Mouse (Mus musculus) embryonic facial prominence, embryonic 14.5 days (tissue): ENCODE measurements at regions not wholly inside any gene's neighbourhood (a gene's known extent, or its start where the extent isn't known, plus 50 kb on each side); places are given as distances from the start of the nearest gene placed in this dataset.

Experiments
- ATAC-seq: fragments of 200-750 bp; cut with Nextera tagmentation; 2 replicates; pipeline ENCODE4 v1.8.0; 2017; ENCODE audit warnings: low read depth, moderate number of reproducible peaks, moderate TSS enrichment
- DNase-seq: peaks from one replicate; pipeline ENCODE4 v3.0.0-alpha.2; 2015; ENCODE audit warnings: low spot score
- H3K27ac ChIP-seq: fragments of 300-500 bp; sonication (generic); replicated peaks from 2 replicates; pipeline ENCODE4 v1.5.1; 2014; ENCODE audit warnings: low read depth, mild to moderate bottlenecking, low read length, moderate library complexity
- H3K27me3 ChIP-seq: fragments of 300-500 bp; sonication (generic); replicated peaks from 2 replicates; pipeline ENCODE4 v1.6.1; 2014; ENCODE audit warnings: low read length; ENCODE audit not compliant: control insufficient read depth, insufficient read depth
- H3K36me3 ChIP-seq: fragments of 300-500 bp; sonication (generic); 2 replicates; pipeline ENCODE4 v1.6.1; 2014; ENCODE audit warnings: low read length, mixed read lengths; ENCODE audit not compliant: control insufficient read depth, insufficient read depth
- H3K4me1 ChIP-seq: fragments of 300-500 bp; sonication (generic); 2 replicates; pipeline ENCODE4 v1.6.1; 2014; ENCODE audit warnings: antibody characterized with exemption, low read length; ENCODE audit not compliant: control insufficient read depth, insufficient read depth
- H3K4me2 ChIP-seq: fragments of 300-500 bp; sonication (generic); 2 replicates; pipeline ENCODE4 v1.6.1; 2014; ENCODE audit warnings: low read depth, mild to moderate bottlenecking, low read length, moderate library complexity, mixed read lengths
- H3K4me3 ChIP-seq: fragments of 300-500 bp; sonication (generic); 2 replicates; pipeline ENCODE4 v1.5.1; 2014; ENCODE audit warnings: low read depth, mild to moderate bottlenecking, low read length
- H3K9ac ChIP-seq: fragments of 300-500 bp; sonication (generic); 2 replicates; pipeline ENCODE4 v1.6.1; 2014; ENCODE audit warnings: low read depth, mild to moderate bottlenecking, low read length, moderate library complexity, mixed read lengths
- H3K9me3 ChIP-seq: fragments of 300-500 bp; sonication (generic); 2 replicates; pipeline ENCODE4 v1.6.1; 2016; ENCODE audit warnings: low read length; ENCODE audit not compliant: control insufficient read depth
- WGBS: fragments of 180-500 bp; shearing (Covaris S2); extraction: QIAGEN DNeasy Blood & Tissue Kit; methylation state at CpG from one replicate; pipeline ENCODE4 v1.1.7; 2014; 5-methylcytosine and 5-hydroxymethylcytosine counted together

DNA sequence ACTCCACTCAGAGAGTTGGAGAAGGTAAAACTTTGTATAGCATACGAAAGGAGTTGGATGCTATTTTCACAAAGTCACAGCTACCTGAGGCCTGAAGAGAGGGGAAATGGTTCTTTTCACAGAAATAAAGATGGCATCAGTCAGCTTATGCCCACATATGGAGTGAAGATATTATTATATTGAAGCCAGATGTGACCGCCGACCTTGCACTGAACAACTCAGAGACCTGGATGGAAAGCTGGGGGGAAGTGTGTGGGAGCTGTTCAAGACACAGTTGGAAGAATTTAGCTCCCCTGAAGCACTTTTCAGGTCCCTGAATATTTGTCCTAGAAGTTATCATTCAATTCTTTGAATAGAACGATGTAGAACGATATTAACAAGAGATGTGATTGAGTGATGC, 446.0 kb upstream of the Sphkap start:
- DNase-seq = no peak
- Histone ChIP-seq H3K36me3 (no peaks in the 10 kb centered on the region), H3K4me1 (no peaks in the 10 kb centered on the region), H3K4me2 (no peak overlapping the region), H3K4me3 (no peak overlapping the region), H3K9ac (no peak overlapping the region), H3K27ac (no peak overlapping the region), H3K9me3 (no peaks in the 10 kb centered on the region), H3K27me3 (no peaks in the 10 kb centered on the region)
- no peak for ATAC-seq
- 50% methylated on average over 5 of the region's 5 CpGs for WGBS

DNA sequence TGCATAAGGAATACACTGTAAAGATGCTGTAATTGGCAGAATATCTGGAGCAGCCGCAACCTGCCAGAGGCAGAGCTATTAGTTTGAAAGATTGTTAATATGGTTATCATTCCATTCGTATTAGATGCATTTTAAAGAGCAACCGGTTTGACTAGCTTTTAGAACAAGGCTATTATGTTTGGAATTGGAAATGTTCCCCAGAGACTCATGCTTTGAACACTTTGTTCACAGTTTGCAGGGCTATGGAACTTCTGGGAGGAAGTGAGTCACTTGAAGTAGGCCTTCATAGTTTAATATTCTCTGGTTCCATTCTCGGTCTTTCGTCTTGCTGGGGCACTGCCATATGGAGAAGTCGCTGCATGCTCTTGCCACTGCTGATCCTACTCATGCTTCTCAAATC, 443.1 kb upstream of the Sphkap start:
- no peak for ATAC-seq
- Histone ChIP-seq H3K27ac (no peak overlapping the region), H3K9me3 (no peaks in the 10 kb centered on the region), H3K4me2 (no peak overlapping the region), H3K27me3 (no peaks in the 10 kb centered on the region), H3K36me3 (no peaks in the 10 kb centered on the region), H3K9ac (no peak overlapping the region), H3K4me1 (no peaks in the 10 kb centered on the region), H3K4me3 (no peak overlapping the region)
- 72% methylated on average over 6 of the region's 6 CpGs for WGBS
- DNase-seq = peak; percentile 54

- Histone ChIP-seq H3K27ac (no peak overlapping the region), H3K4me2 (no peak overlapping the region), H3K4me1 (no peaks in the 10 kb centered on the region), H3K9me3 (no peaks in the 10 kb centered on the region), H3K9ac (no peak overlapping the region), H3K27me3 (no peaks in the 10 kb centered on the region), H3K36me3 (no peaks in the 10 kb centered on the region), H3K4me3 (no peak overlapping the region)
- ATAC-seq (no peak), DNase-seq (no peak)
- 85% methylated on average over 2 of the region's 2 CpGs for WGBS
These were observed 440.4 kb upstream of the Sphkap start for GRCm38 (mm10) chr1:83848414-83848813.

GRCm38 (mm10) chr1:83847992-83848391, 440.0 kb upstream of the Sphkap start:
- Histone ChIP-seq H3K9ac (no peak overlapping the region), H3K9me3 (no peaks in the 10 kb centered on the region), H3K27ac (no peak overlapping the region), H3K36me3 (no peaks in the 10 kb centered on the region), H3K4me2 (no peak overlapping the region), H3K4me1 (no peaks in the 10 kb centered on the region), H3K4me3 (no peak overlapping the region), H3K27me3 (no peaks in the 10 kb centered on the region)
- no peak for ATAC-seq
- 53% methylated on average over 5 of the region's 5 CpGs for WGBS
- no peak for DNase-seq

DNA sequence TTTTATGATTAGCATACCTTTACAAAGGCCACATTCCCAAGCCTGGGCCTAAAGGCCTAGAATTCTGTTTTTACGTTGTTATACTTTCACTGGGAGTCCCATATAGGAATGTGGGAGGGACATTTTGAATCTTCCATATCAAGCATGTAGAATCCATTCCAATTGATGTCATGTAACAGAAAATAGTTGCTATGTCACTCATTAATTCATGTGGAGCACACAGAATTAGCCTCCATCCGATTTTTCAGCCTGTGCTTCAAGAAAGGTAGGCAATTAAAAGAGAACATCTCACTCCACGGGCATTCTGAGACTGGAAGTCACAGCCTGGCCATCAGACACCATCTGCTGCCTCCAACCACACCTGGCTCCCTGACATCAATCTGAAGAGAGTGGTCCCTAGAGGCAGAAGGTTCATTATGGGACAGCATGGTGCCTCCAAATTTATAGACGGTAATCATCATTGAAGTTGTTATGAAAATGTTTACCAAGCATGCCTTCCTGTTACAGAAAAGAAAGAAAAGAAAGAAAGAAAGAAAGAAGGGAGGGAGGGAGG, 436.9 kb upstream of the Sphkap start:
- 64% methylated on average over 4 of the region's 4 CpGs for WGBS
- H3K9me3 ChIP-seq = no peaks in the 10 kb centered on the region

GRCm38 (mm10) chr1:83835965-83836364, 428.0 kb upstream of the Sphkap start:
- Histone ChIP-seq H3K4me1 (no peaks in the 10 kb centered on the region), H3K27me3 (no peaks in the 10 kb centered on the region), H3K27ac (no peak overlapping the region), H3K9me3 (no peaks in the 10 kb centered on the region), H3K4me3 (no peak overlapping the region), H3K9ac (no peak overlapping the region), H3K36me3 (no peaks in the 10 kb centered on the region), H3K4me2 (no peak overlapping the region)
- ATAC-seq (no peak), DNase-seq (no peak)
- WGBS = 85% methylated on average over 6 of the region's 6 CpGs

More for the DNA sequence above, 436.9 kb upstream of the Sphkap start:
- ATAC-seq (no peak), DNase-seq (no peak)
- no peak overlapping the region for H3K4me2 ChIP-seq
- no peak overlapping the region for H3K9ac ChIP-seq
- H3K4me3 ChIP-seq = no peak overlapping the region
- no peaks in the 10 kb centered on the region for H3K27me3 ChIP-seq
- H3K4me1 ChIP-seq = no peaks in the 10 kb centered on the region
- no peaks in the 10 kb centered on the region for H3K36me3 ChIP-seq
- no peak overlapping the region for H3K27ac ChIP-seq

DNA sequence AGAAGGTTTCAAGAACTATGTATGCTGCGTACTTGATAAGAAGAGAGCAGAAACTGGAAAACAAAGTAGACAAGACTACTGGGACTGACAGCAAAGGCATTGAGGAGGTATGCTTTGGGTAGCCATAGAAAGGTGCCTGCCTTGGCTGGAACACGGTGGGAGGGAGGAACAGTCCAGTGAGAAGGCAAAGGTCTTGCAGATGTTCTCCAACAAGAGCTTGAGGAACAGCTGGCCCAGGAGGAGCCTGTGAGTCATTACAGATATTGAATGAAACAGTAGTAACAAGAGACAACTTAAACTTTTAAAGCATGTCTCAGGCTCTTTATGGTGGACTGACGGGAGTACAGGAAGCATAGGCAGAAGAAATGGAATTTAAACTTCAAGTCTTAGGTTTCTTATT, 424.9 kb upstream of the Sphkap start:
- ATAC-seq (no peak), DNase-seq (no peak)
- no peaks in the 10 kb centered on the region for H3K27me3 ChIP-seq
- no peak overlapping the region for H3K9ac ChIP-seq
- H3K36me3 ChIP-seq = no peaks in the 10 kb centered on the region
- WGBS = 83% methylated on average over 3 of the region's 3 CpGs
- H3K9me3 ChIP-seq = no peaks in the 10 kb centered on the region
- H3K4me1 ChIP-seq = no peaks in the 10 kb centered on the region
- no peak overlapping the region for H3K27ac ChIP-seq
- no peak overlapping the region for H3K4me2 ChIP-seq
- no peak overlapping the region for H3K4me3 ChIP-seq

DNA sequence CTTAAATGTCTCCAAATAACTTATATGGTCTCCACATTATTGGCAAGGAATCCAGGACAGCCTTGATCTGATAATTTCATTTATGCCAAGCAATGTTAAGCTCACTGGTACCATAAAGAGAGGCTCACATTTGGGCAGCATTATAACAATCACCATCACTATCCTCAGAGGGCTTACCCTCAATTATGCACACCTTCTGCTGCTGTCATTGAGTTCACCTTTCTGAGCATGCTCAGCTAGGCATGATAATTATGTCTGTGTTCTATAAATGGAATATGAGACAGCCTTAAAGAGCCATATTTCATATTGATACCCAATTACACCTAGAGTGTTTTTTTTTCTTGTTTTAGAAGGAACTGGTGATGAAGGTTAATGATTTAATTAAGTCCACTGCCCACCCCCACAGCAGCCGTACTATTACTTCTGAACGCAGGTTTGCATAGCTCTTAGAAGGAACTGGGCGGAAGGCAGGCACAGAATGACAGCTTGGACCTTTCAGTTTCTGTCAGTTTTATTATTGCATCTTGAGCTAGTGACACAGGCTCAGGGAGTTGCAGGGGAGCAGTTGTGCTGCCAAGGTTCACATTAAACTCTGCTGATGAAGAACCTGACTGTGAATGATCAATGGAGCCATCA, 424.0 kb upstream of the Sphkap start:
- H3K9me3 ChIP-seq = no peaks in the 10 kb centered on the region
- no peak overlapping the region for H3K27ac ChIP-seq
- no peak overlapping the region for H3K9ac ChIP-seq
- ATAC-seq (no peak; the same call in 1 of the 2 replicates), DNase-seq (no peak)
- H3K4me1 ChIP-seq = no peaks in the 10 kb centered on the region
- no peaks in the 10 kb centered on the region for H3K27me3 ChIP-seq
- H3K4me3 ChIP-seq = no peak overlapping the region
- H3K36me3 ChIP-seq = no peaks in the 10 kb centered on the region
- WGBS = 83% methylated on average over 3 of the region's 3 CpGs
- no peak overlapping the region for H3K4me2 ChIP-seq

DNA sequence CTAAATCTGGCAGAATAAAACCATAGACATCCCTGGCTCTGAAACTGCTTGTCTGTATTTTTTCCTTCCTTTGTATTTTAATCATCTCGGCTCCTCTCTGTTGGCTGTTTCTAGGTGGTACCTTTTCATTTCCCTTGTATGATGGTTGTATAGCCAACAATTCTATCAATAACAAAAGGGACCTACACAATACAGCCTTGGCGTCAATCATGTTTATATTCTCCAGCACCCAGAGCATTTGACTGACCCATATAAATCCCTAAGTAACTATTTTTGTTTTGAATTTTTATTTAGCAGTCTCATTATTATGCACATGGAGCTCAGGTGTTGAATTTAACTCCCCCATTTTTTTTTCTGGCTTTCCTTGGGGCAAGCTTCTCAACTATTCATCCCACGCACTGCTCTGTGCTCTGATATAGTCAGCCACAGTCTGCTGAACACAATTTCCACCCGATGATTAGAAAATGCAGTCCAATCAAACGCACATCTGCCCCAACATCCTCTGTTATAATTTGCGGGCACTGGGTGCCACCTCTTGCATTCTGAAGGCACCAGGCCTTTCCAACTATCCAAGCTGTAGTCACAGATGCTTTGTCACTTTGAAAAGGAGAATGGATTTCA, 422.1 kb upstream of the Sphkap start:
- H3K4me2 ChIP-seq = no peak overlapping the region
- no peaks in the 10 kb centered on the region for H3K9me3 ChIP-seq
- WGBS = 83% methylated on average over 6 of the region's 6 CpGs
- no peaks in the 10 kb centered on the region for H3K4me1 ChIP-seq
- DNase-seq (no peak), ATAC-seq (no peak)
- no peak overlapping the region for H3K4me3 ChIP-seq
- no peaks in the 10 kb centered on the region for H3K27me3 ChIP-seq
- no peak overlapping the region for H3K9ac ChIP-seq
- no peaks in the 10 kb centered on the region for H3K36me3 ChIP-seq
- no peak overlapping the region for H3K27ac ChIP-seq
